Mouse (Mus musculus): ENCODE results near the gene Lrch3. TPM values are rescaled to one million over a fixed set of nuclear protein-coding genes. Genes with fewer than 3 reads are reported as not detected.

Lrch3 gene
- polyA plus RNA-seq, 1 experiment from 2014 or later, result 35.9 TPM

GRCm38 (mm10) chr16:32954304-32954703 is 40.4 kb downstream of the Lrch3 start:
- peaks cover 45% of the 10 kb centered on the region for H3K36me3 ChIP-seq
- H3K27ac ChIP-seq, result no peak overlapping the region
- no peak overlapping the region for H3K4me3 ChIP-seq
- no peaks in the 10 kb centered on the region for H3K9me3 ChIP-seq (replicated peaks)
- no peaks in the 10 kb centered on the region for H3K4me1 ChIP-seq
- no peaks in the 10 kb centered on the region for H3K27me3 ChIP-seq (ENCODE audit: low read depth, poor library complexity, severe bottlenecking)
- WGBS, result 65% methylated on average over 6 of the region's 6 CpGs
- DNase-seq (ENCODE audit: low spot score), result no peak

GRCm38 (mm10) chr16:32956889-32957288 is 43.0 kb downstream of the Lrch3 start:
- 57% methylated on average over 5 of the region's 5 CpGs for WGBS
- H3K9me3 ChIP-seq (replicated peaks), result no peaks in the 10 kb centered on the region
- H3K27ac ChIP-seq, result no peak overlapping the region
- DNase-seq (ENCODE audit: low spot score), result no peak
- H3K36me3 ChIP-seq, result peaks cover 60% of the 10 kb centered on the region
- no peaks in the 10 kb centered on the region for H3K27me3 ChIP-seq (ENCODE audit: low read depth, poor library complexity, severe bottlenecking)
- H3K4me1 ChIP-seq, result no peaks in the 10 kb centered on the region
- no peak overlapping the region for H3K4me3 ChIP-seq

GRCm38 (mm10) chr16:32972535-32972934 is 58.6 kb downstream of the Lrch3 start:
- no peak for DNase-seq (ENCODE audit: low spot score)
- WGBS, result 82% methylated on average over 5 of the region's 5 CpGs

GRCm38 (mm10) chr16:32973047-32973446 is 59.1 kb downstream of the Lrch3 start:
- peaks cover 58% of the 10 kb centered on the region for H3K36me3 ChIP-seq
- no peak overlapping the region for H3K27ac ChIP-seq
- no peaks in the 10 kb centered on the region for H3K9me3 ChIP-seq (replicated peaks)
- no peak for DNase-seq (ENCODE audit: low spot score)
- no peaks in the 10 kb centered on the region for H3K27me3 ChIP-seq (ENCODE audit: low read depth, poor library complexity, severe bottlenecking)
- no peak overlapping the region for H3K4me3 ChIP-seq
- no peaks in the 10 kb centered on the region for H3K4me1 ChIP-seq
- WGBS, result 84% methylated on average over 2 of the region's 2 CpGs

More at GRCm38 (mm10) chr16:32972535-32972934, 58.6 kb downstream of the Lrch3 start:
- H3K36me3 ChIP-seq, result peaks cover 55% of the 10 kb centered on the region
- H3K4me1 ChIP-seq, result no peaks in the 10 kb centered on the region
- no peaks in the 10 kb centered on the region for H3K27me3 ChIP-seq (ENCODE audit: low read depth, poor library complexity, severe bottlenecking)
- H3K27ac ChIP-seq, result no peak overlapping the region
- H3K4me3 ChIP-seq, result no peak overlapping the region
- no peaks in the 10 kb centered on the region for H3K9me3 ChIP-seq (replicated peaks)

GRCm38 (mm10) chr16:32980227-32980626 is 66.3 kb downstream of the Lrch3 start:
- Histone ChIP-seq H3K4me1 (no peaks in the 10 kb centered on the region), H3K4me3 (no peak overlapping the region), H3K9me3 (replicated peaks) (no peaks in the 10 kb centered on the region), H3K27ac (no peak overlapping the region), H3K36me3 (peaks cover 86% of the 10 kb centered on the region), H3K27me3 (ENCODE audit: low read depth, poor library complexity, severe bottlenecking) (no peaks in the 10 kb centered on the region)
- DNase-seq (ENCODE audit: low spot score), result no peak
- WGBS, result 88% methylated on average over 1 of the region's 1 CpGs

GRCm38 (mm10) chr16:32981405-32981804 is 67.5 kb downstream of the Lrch3 start:
- no peaks in the 10 kb centered on the region for H3K9me3 ChIP-seq (replicated peaks)
- H3K4me3 ChIP-seq, result no peak overlapping the region
- peaks cover 90% of the 10 kb centered on the region for H3K36me3 ChIP-seq
- H3K4me1 ChIP-seq, result no peaks in the 10 kb centered on the region
- 94% methylated on average over 4 of the region's 4 CpGs for WGBS
- no peak overlapping the region for H3K27ac ChIP-seq
- no peaks in the 10 kb centered on the region for H3K27me3 ChIP-seq (ENCODE audit: low read depth, poor library complexity, severe bottlenecking)
- no peak for DNase-seq (ENCODE audit: low spot score)

GRCm38 (mm10) chr16:32984631-32985030 is 70.7 kb downstream of the Lrch3 start:
- WGBS, result 91% methylated on average over 2 of the region's 2 CpGs
- H3K36me3 ChIP-seq, result peaks cover 93% of the 10 kb centered on the region

GRCm38 (mm10) chr16:32992158-32992557 is 78.3 kb downstream of the Lrch3 start:
- Histone ChIP-seq H3K4me3 (no peak overlapping the region), H3K36me3 (peaks cover 83% of the 10 kb centered on the region), H3K4me1 (no peaks in the 10 kb centered on the region), H3K9me3 (replicated peaks) (no peaks in the 10 kb centered on the region), H3K27ac (no peak overlapping the region), H3K27me3 (ENCODE audit: low read depth, poor library complexity, severe bottlenecking) (no peaks in the 10 kb centered on the region)
- DNase-seq (ENCODE audit: low spot score), result no peak
- WGBS, result 92% methylated on average over 5 of the region's 5 CpGs

More at GRCm38 (mm10) chr16:32984631-32985030, 70.7 kb downstream of the Lrch3 start:
- Histone ChIP-seq H3K9me3 (replicated peaks) (no peaks in the 10 kb centered on the region), H3K4me1 (no peaks in the 10 kb centered on the region), H3K27me3 (ENCODE audit: low read depth, poor library complexity, severe bottlenecking) (no peaks in the 10 kb centered on the region), H3K4me3 (no peak overlapping the region), H3K27ac (no peak overlapping the region)
- DNase-seq (ENCODE audit: low spot score), result no peak

- DNase-seq (ENCODE audit: low spot score), result no peak
- Histone ChIP-seq H3K27me3 (ENCODE audit: low read depth, poor library complexity, severe bottlenecking) (no peaks in the 10 kb centered on the region), H3K9me3 (replicated peaks) (no peaks in the 10 kb centered on the region), H3K4me1 (no peaks in the 10 kb centered on the region), H3K36me3 (peaks cover 81% of the 10 kb centered on the region), H3K4me3 (no peak overlapping the region), H3K27ac (no peak overlapping the region)
- 63% methylated on average over 9 of the region's 9 CpGs for WGBS
These were observed 91.3 kb downstream of the Lrch3 start for GRCm38 (mm10) chr16:33005216-33005615.

- no peaks in the 10 kb centered on the region for H3K9me3 ChIP-seq (replicated peaks)
- no peak overlapping the region for H3K27ac ChIP-seq
- WGBS, result 97% methylated on average over 7 of the region's 7 CpGs
- no peak overlapping the region for H3K4me3 ChIP-seq
- DNase-seq (ENCODE audit: low spot score), result no peak
- H3K36me3 ChIP-seq, result peaks cover 80% of the 10 kb centered on the region
- H3K27me3 ChIP-seq (ENCODE audit: low read depth, poor library complexity, severe bottlenecking), result no peaks in the 10 kb centered on the region
- H3K4me1 ChIP-seq, result no peaks in the 10 kb centered on the region
These were observed 93.0 kb downstream of the Lrch3 start for GRCm38 (mm10) chr16:33006888-33007287.

GRCm38 (mm10) chr16:33007436-33007835 is 93.5 kb downstream of the Lrch3 start:
- no peak overlapping the region for H3K27ac ChIP-seq
- H3K27me3 ChIP-seq (ENCODE audit: low read depth, poor library complexity, severe bottlenecking), result no peaks in the 10 kb centered on the region
- peaks cover 83% of the 10 kb centered on the region for H3K36me3 ChIP-seq
- H3K4me1 ChIP-seq, result no peaks in the 10 kb centered on the region
- no peak for DNase-seq (ENCODE audit: low spot score)
- no peak overlapping the region for H3K4me3 ChIP-seq
- no peaks in the 10 kb centered on the region for H3K9me3 ChIP-seq (replicated peaks)
- 92% methylated on average over 7 of the region's 7 CpGs for whole genome bisulfite sequencing

- no peak overlapping the region for H3K4me3 ChIP-seq
- H3K4me1 ChIP-seq, result no peaks in the 10 kb centered on the region
- no peak overlapping the region for H3K27ac ChIP-seq
- H3K36me3 ChIP-seq, result peaks cover 94% of the 10 kb centered on the region
- H3K9me3 ChIP-seq (replicated peaks), result no peaks in the 10 kb centered on the region
- WGBS, result 94% methylated on average over 6 of the region's 6 CpGs
- no peaks in the 10 kb centered on the region for H3K27me3 ChIP-seq (ENCODE audit: low read depth, poor library complexity, severe bottlenecking)
- no peak for DNase-seq (ENCODE audit: low spot score)
These were observed 96.3 kb downstream of the Lrch3 start for GRCm38 (mm10) chr16:33010166-33010565.

- DNase-seq (ENCODE audit: low spot score), result no peak
- 91% methylated on average over 5 of the region's 5 CpGs for WGBS
- peaks cover 73% of the 10 kb centered on the region for H3K36me3 ChIP-seq
These were observed 99.9 kb downstream of the Lrch3 start for GRCm38 (mm10) chr16:33013801-33014200.

GRCm38 (mm10) chr16:33014921-33015320 is 101.0 kb downstream of the Lrch3 start:
- peaks cover 62% of the 10 kb centered on the region for H3K36me3 ChIP-seq

More at GRCm38 (mm10) chr16:33013801-33014200, 99.9 kb downstream of the Lrch3 start:
- Histone ChIP-seq H3K27ac (no peak overlapping the region), H3K4me3 (no peak overlapping the region), H3K27me3 (ENCODE audit: low read depth, poor library complexity, severe bottlenecking) (no peaks in the 10 kb centered on the region), H3K4me1 (no peaks in the 10 kb centered on the region), H3K9me3 (replicated peaks) (no peaks in the 10 kb centered on the region)

More at GRCm38 (mm10) chr16:33014921-33015320, 101.0 kb downstream of the Lrch3 start:
- H3K4me1 ChIP-seq, result no peaks in the 10 kb centered on the region
- 100% methylated on average over 1 of the region's 1 CpGs for WGBS
- H3K27ac ChIP-seq, result no peak overlapping the region
- H3K9me3 ChIP-seq (replicated peaks), result no peaks in the 10 kb centered on the region
- no peaks in the 10 kb centered on the region for H3K27me3 ChIP-seq (ENCODE audit: low read depth, poor library complexity, severe bottlenecking)
- no peak for DNase-seq (ENCODE audit: low spot score)
- no peak overlapping the region for H3K4me3 ChIP-seq
